Mouse (Mus musculus): ENCODE results near the gene Qk.

Qk gene

GRCm38 (mm10) chr17:10236595-10236994, 83.1 kb downstream of the Qk start:
- no peak for DNase-seq

- no peak for DNase-seq
These were observed 87.2 kb downstream of the Qk start for GRCm38 (mm10) chr17:10232406-10232805.

- DNase-seq, result no peak
These were observed 91.7 kb downstream of the Qk start for GRCm38 (mm10) chr17:10227798-10228538.

- peak; percentile 49 to 63 for DNase-seq
These were observed 103.5 kb downstream of the Qk start for GRCm38 (mm10) chr17:10216164-10216563.

- DNase-seq, result no peak
These were observed 110.4 kb downstream of the Qk start for GRCm38 (mm10) chr17:10209154-10209777.

GRCm38 (mm10) chr17:10198662-10199061, 121.0 kb downstream of the Qk start:
- DNase-seq, result no peak

- DNase-seq, result no peak
These were observed 121.4 kb downstream of the Qk start for GRCm38 (mm10) chr17:10198231-10198630.

- no peak for DNase-seq
These were observed 124.0 kb downstream of the Qk start for GRCm38 (mm10) chr17:10195703-10196102.

- DNase-seq, result no peak
These were observed 128.8 kb downstream of the Qk start for GRCm38 (mm10) chr17:10190857-10191256.

GRCm38 (mm10) chr17:10188481-10188880, 131.2 kb downstream of the Qk start:
- peak; percentile 31 to 50 for DNase-seq

- no peak for DNase-seq
These were observed 132.1 kb downstream of the Qk start for GRCm38 (mm10) chr17:10187431-10188020.

GRCm38 (mm10) chr17:10181761-10182160, 137.9 kb downstream of the Qk start:
- DNase-seq, result no peak

GRCm38 (mm10) chr17:10177096-10177495, 142.6 kb downstream of the Qk start:
- no peak for DNase-seq

GRCm38 (mm10) chr17:10161258-10161657, 158.4 kb downstream of the Qk start:
- no peak for DNase-seq

GRCm38 (mm10) chr17:10160415-10160814, 159.2 kb downstream of the Qk start:
- no peak for DNase-seq

- DNase-seq, result no peak
These were observed 166.7 kb downstream of the Qk start for GRCm38 (mm10) chr17:10152808-10153413.
